23 mouse cellular contexts compared by ENCODE assay signal in genomic region chr3:153593103-153593502, GRCm38 (mm10).
DNase-seq lines count a peak whose midpoint lies in the region; ATAC-seq and TF ChIP-seq lines count a peak whose summit lies in the region.
"Had no signal": no experiment of that assay in that cellular context is flagged by ENCODE, and none has a peak within 500 bp of the region (broad histone marks: within the 10 kb centered on the region; RNA-seq: fewer than 3 reads in every experiment).

No protein-coding gene starts in this region.

- WGBS in hindbrain, embryonic 14.5 days: 69% methylated on average over 3 of the region's 3 CpGs
- 74% methylated on average over 3 of the region's 3 CpGs for WGBS in hindbrain, postnatal 0 days
- WGBS in neural tube, embryonic 13.5 days: 75% methylated on average over 3 of the region's 3 CpGs

- H3K4me3 ChIP-seq in hindbrain, embryonic 14.5 days (replicated peaks; ENCODE audit: low read length): no peak overlapping the region
- no peak overlapping the region for H3K4me3 ChIP-seq in hindbrain, postnatal 0 days (ENCODE audit: low read length)
- no peak overlapping the region for H3K4me3 ChIP-seq in neural tube, embryonic 13.5 days
- H3K4me3 ChIP-seq: forebrain, embryonic 10.5 days; forebrain, embryonic 13.5 days; hindbrain, embryonic 15.5 days had no signal

- TF ChIP-seq CTCF in hindbrain, postnatal 0 days (IDR thresholded peaks at IDR 0.05; ENCODE audit: low read depth): no peak

- peaks cover 19% of the 10 kb centered on the region for H3K4me1 ChIP-seq in hindbrain, embryonic 14.5 days (replicated peaks; ENCODE audit: control insufficient read depth, insufficient read depth, low read length)
- H3K4me1 ChIP-seq in hindbrain, postnatal 0 days (ENCODE audit: insufficient read depth, low read length): no peaks in the 10 kb centered on the region
- peaks cover 29% of the 10 kb centered on the region; the same call in 1 of the 2 replicates for H3K4me1 ChIP-seq in neural tube, embryonic 13.5 days (replicated peaks)

- ATAC-seq in hindbrain, embryonic 14.5 days (ENCODE audit: low FRiP score): no peak
- no peak for ATAC-seq in hindbrain, postnatal 0 days
- no peak for ATAC-seq in neural tube, embryonic 13.5 days (ENCODE audit: low read depth)
- peak; percentile 74 for ATAC-seq in megakaryocyte-erythroid progenitor cell, adult 5-6 weeks (replicated peaks; ENCODE audit: low FRiP score, low TSS enrichment, poor library complexity, severe bottlenecking)
- ATAC-seq: forebrain, embryonic 13.5 days; forebrain, embryonic 16.5 days had no signal

- H3K4me2 ChIP-seq in hindbrain, embryonic 14.5 days (replicated peaks): no peak overlapping the region
- H3K4me2 ChIP-seq in hindbrain, postnatal 0 days (ENCODE audit: low read depth, low read length): no peak overlapping the region
- no peak overlapping the region for H3K4me2 ChIP-seq in neural tube, embryonic 13.5 days
- H3K4me2 ChIP-seq: forebrain, embryonic 13.5 days; heart, embryonic 11.5 days; hindbrain, embryonic 15.5 days had no signal

- no peaks in the 10 kb centered on the region for H3K9me3 ChIP-seq in hindbrain, embryonic 14.5 days (ENCODE audit: control insufficient read depth, low read length)
- H3K9me3 ChIP-seq in hindbrain, postnatal 0 days (ENCODE audit: low read length): no peaks in the 10 kb centered on the region
- no peaks in the 10 kb centered on the region for H3K9me3 ChIP-seq in neural tube, embryonic 13.5 days
- H3K9me3 ChIP-seq: forebrain, embryonic 10.5 days; forebrain, embryonic 13.5 days; G1E; hindbrain, embryonic 15.5 days had no signal

- DNase-seq in hindbrain, embryonic 14.5 days (ENCODE audit: low spot score): no peak
- DNase-seq in hindbrain, postnatal 0 days (ENCODE audit: low spot score): no peak
- DNase-seq in neural tube, embryonic 10.5 days (ENCODE audit: extremely low spot score, low spot score): no peak
- no peak for DNase-seq in kidney, adult 11 months
- DNase-seq in cerebellum, adult 8-10 months: no peak
- DNase-seq: adrenal gland, adult 2 months; adrenal gland, postnatal 14 days; B cell, adult 2 months; cerebellum, adult 11 months; cerebellum, adult 2 months; cerebellum, postnatal 10 days; cerebellum, postnatal 36 days; gastrocnemius, postnatal 10 days; heart, adult 11 months had no signal

- H3K9ac ChIP-seq in hindbrain, embryonic 14.5 days: no peak overlapping the region
- H3K9ac ChIP-seq in hindbrain, postnatal 0 days (replicated peaks; ENCODE audit: low read length): no peak overlapping the region
- no peak overlapping the region for H3K9ac ChIP-seq in neural tube, embryonic 13.5 days
- H3K9ac ChIP-seq: forebrain, embryonic 13.5 days; hindbrain, embryonic 15.5 days had no signal

- no peaks in the 10 kb centered on the region for H3K27me3 ChIP-seq in hindbrain, embryonic 14.5 days (ENCODE audit: control insufficient read depth, insufficient read depth, low read length)
- no peaks in the 10 kb centered on the region for H3K27me3 ChIP-seq in hindbrain, postnatal 0 days (ENCODE audit: insufficient read depth, low read length)
- H3K27me3 ChIP-seq in neural tube, embryonic 13.5 days: no peaks in the 10 kb centered on the region
- H3K27me3 ChIP-seq: CH12.LX; forebrain, embryonic 13.5 days; hindbrain, embryonic 15.5 days had no signal

- no peaks in the 10 kb centered on the region for H3K36me3 ChIP-seq in hindbrain, embryonic 14.5 days (replicated peaks; ENCODE audit: control insufficient read depth, insufficient read depth)
- H3K36me3 ChIP-seq in hindbrain, postnatal 0 days (ENCODE audit: insufficient read depth, low read length): no peaks in the 10 kb centered on the region
- H3K36me3 ChIP-seq in neural tube, embryonic 13.5 days: no peaks in the 10 kb centered on the region
- H3K36me3 ChIP-seq: forebrain, embryonic 10.5 days; hindbrain, embryonic 15.5 days had no signal

- H3K27ac ChIP-seq in hindbrain, embryonic 14.5 days: 0 out of 2 replicates have a peak overlapping the region, but pooled peaks have one; percentile 39
- no peak overlapping the region for H3K27ac ChIP-seq in hindbrain, postnatal 0 days
- 0 out of 2 replicates have a peak overlapping the region, but pooled peaks have one; percentile 23 for H3K27ac ChIP-seq in neural tube, embryonic 13.5 days (replicated peaks)
- H3K27ac ChIP-seq: forebrain, embryonic 10.5 days; forebrain, embryonic 13.5 days had no signal
